In genomic region chr17:13659943-13660342, GRCm38 (mm10) we compare ENCODE assay signal across 10 mouse cellular contexts.
DNase-seq lines count a peak whose midpoint lies in the region; ATAC-seq and TF ChIP-seq lines count a peak whose summit lies in the region.
"Had no signal": no experiment of that assay in that cellular context is flagged by ENCODE, and none has a peak within 500 bp of the region (broad histone marks: within the 10 kb centered on the region; RNA-seq: fewer than 3 reads in every experiment).

No protein-coding gene starts in this region.

- WGBS in embryonic facial prominence, embryonic 12.5 days, result 71% methylated on average over 4 of the region's 4 CpGs
- 81% methylated on average over 4 of the region's 4 CpGs for WGBS in embryonic facial prominence, embryonic 10.5 days
- WGBS in liver, postnatal 0 days (ENCODE audit: insufficient replicate concordance), result 43% methylated on average over 4 of the region's 4 CpGs

- TF ChIP-seq EP300 in liver, postnatal 0 days (IDR thresholded peaks at IDR 0.05; ENCODE audit: low read depth), result no peak

- H3K4me3 ChIP-seq in embryonic facial prominence, embryonic 12.5 days, result no peak overlapping the region
- no peak overlapping the region for H3K4me3 ChIP-seq in embryonic facial prominence, embryonic 10.5 days
- H3K4me3 ChIP-seq in liver, postnatal 0 days (ENCODE audit: low read depth, low read length), result no peak overlapping the region
- H3K4me3 ChIP-seq: hindbrain, embryonic 15.5 days had no signal

- H3K36me3 ChIP-seq in embryonic facial prominence, embryonic 12.5 days, result no peaks in the 10 kb centered on the region
- H3K36me3 ChIP-seq in embryonic facial prominence, embryonic 10.5 days (replicated peaks), result no peaks in the 10 kb centered on the region
- H3K36me3 ChIP-seq in liver, postnatal 0 days (replicated peaks; ENCODE audit: insufficient read depth, low read length), result no peaks in the 10 kb centered on the region
- H3K36me3 ChIP-seq: hindbrain, embryonic 15.5 days had no signal

- H3K27ac ChIP-seq in embryonic facial prominence, embryonic 12.5 days, result 0 out of 2 replicates have a peak overlapping the region, but pooled peaks have one; percentile 19
- no peak overlapping the region for H3K27ac ChIP-seq in embryonic facial prominence, embryonic 10.5 days (replicated peaks)
- no peak overlapping the region for H3K27ac ChIP-seq in liver, postnatal 0 days (ENCODE audit: low read depth)

- no peak overlapping the region for H3K4me2 ChIP-seq in embryonic facial prominence, embryonic 12.5 days (replicated peaks)
- peak overlapping the region; percentile 27 for H3K4me2 ChIP-seq in liver, postnatal 0 days (ENCODE audit: low read depth, low read length)

- no peak for DNase-seq in embryonic facial prominence, embryonic 10.5 days (ENCODE audit: low spot score)
- no peak for DNase-seq in liver, postnatal 0 days
- DNase-seq in liver (no peak), MEL-GATA-1-ER (ENCODE audit: extremely low read depth, low read depth) (peak; percentile 80), MN1 (ENCODE audit: low spot score) (no peak)
- DNase-seq in gastrocnemius, postnatal 10 days, result no peak
- DNase-seq: cerebellum, postnatal 36 days had no signal

- no peak for ATAC-seq in embryonic facial prominence, embryonic 12.5 days (ENCODE audit: insufficient number of reproducible peaks, insufficient read depth, low FRiP score, low TSS enrichment)
- ATAC-seq in liver, postnatal 0 days, result no peak
- ATAC-seq in megakaryocyte, adult 5-6 weeks (ENCODE audit: poor library complexity, severe bottlenecking), result peak; percentile 86

- peaks cover 24% of the 10 kb centered on the region for H3K4me1 ChIP-seq in embryonic facial prominence, embryonic 12.5 days
- peaks cover 56% of the 10 kb centered on the region for H3K4me1 ChIP-seq in embryonic facial prominence, embryonic 10.5 days
- H3K4me1 ChIP-seq in liver, postnatal 0 days (ENCODE audit: insufficient read depth), result peaks cover 9% of the 10 kb centered on the region; the same call in 1 of the 2 replicates

- TF ChIP-seq CTCF in liver, postnatal 0 days (IDR thresholded peaks at IDR 0.05; ENCODE audit: low read depth), result no peak

- H3K9ac ChIP-seq in embryonic facial prominence, embryonic 12.5 days, result no peak overlapping the region
- no peak overlapping the region for H3K9ac ChIP-seq in liver, postnatal 0 days (replicated peaks)
- H3K9ac ChIP-seq: hindbrain, embryonic 15.5 days had no signal

- no peaks in the 10 kb centered on the region for H3K9me3 ChIP-seq in embryonic facial prominence, embryonic 12.5 days
- H3K9me3 ChIP-seq in embryonic facial prominence, embryonic 10.5 days, result no peaks in the 10 kb centered on the region
- no peaks in the 10 kb centered on the region for H3K9me3 ChIP-seq in liver, postnatal 0 days (ENCODE audit: low read length)
- H3K9me3 ChIP-seq: hindbrain, embryonic 15.5 days had no signal

- H3K27me3 ChIP-seq in embryonic facial prominence, embryonic 12.5 days, result no peaks in the 10 kb centered on the region
- H3K27me3 ChIP-seq in embryonic facial prominence, embryonic 10.5 days (replicated peaks; ENCODE audit: low read depth, poor library complexity, severe bottlenecking), result peaks cover 6% of the 10 kb centered on the region; the same call in 1 of the 2 replicates
- H3K27me3 ChIP-seq in liver, postnatal 0 days (ENCODE audit: insufficient read depth, low read length), result no peaks in the 10 kb centered on the region
- H3K27me3 ChIP-seq: hindbrain, embryonic 15.5 days had no signal
